Mouse (Mus musculus) granulocyte monocyte progenitor cell, adult 5-6 weeks (primary cell): Measurements from ENCODE around the gene Acot1. TPM values are rescaled to one million over a fixed set of nuclear protein-coding genes. Genes with fewer than 3 reads are reported as not detected.
A peak's percentile ranks its signal among the peaks of the same experiment; 100 is the strongest.

Experiments used
- ATAC-seq: replicated peaks from 2 replicates; pipeline ENCODE4 v1.8.0; 2016; ENCODE audit warnings: mild to moderate bottlenecking, moderate TSS enrichment, inconsistent platforms; ENCODE audit not compliant: poor library complexity, severe bottlenecking
- total RNA-seq, 2 experiments: library from RNA; stranded (forward) in 1 of 2; stranded (reverse) in 1 of 2; fragments of 200-712, 200-1000 nt in 1 of 2; fragments of >200 nt in 1 of 2; fragmentation: Nextera tagmentation in 1 of 2; gene quantifications; 2 replicates each; pipeline ENCODE4 v1.2.3; 2014 to 2017

Gene Acot1
- total RNA-seq (2014; fragmentation: Nextera tagmentation) (14.7 and 16.2 TPM in 2 replicates), total RNA-seq (2017) (9.6 and 12.3 TPM in 2 replicates)

GRCm38 (mm10) chr12:84009171-84009965, at the start of gene Acot1:
Gene Acot1, plus strand, starts transcription at chr12:84009490.
- ATAC-seq, result peak; percentile 98

DNA sequence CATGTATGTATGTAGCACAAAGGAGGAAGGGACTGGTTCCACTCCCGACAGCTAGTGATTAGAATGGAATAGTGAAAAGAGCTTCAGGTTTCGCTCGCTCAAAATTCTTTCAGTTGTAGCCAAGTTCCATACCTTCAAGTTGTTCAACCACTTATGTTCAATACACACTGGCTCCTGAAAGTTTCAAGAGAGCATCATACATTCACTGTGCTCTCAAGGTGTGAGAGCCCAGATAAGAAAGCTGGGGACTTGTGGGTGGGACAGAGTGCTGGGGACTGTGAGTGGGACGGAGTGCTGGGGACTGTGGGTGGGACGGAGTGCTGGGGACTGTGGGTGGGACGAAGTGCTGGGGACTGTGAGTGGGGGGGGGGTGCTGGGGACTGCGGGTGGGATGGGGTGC, 44.1 kb upstream of the Acot1 start:
- no peak for ATAC-seq

- peak; percentile 80 for ATAC-seq
Observed at GRCm38 (mm10) chr12:83972117-83972516, 37.2 kb upstream of the Acot1 start.

GRCm38 (mm10) chr12:83978862-83979261, 30.4 kb upstream of the Acot1 start:
- no peak for ATAC-seq

GRCm38 (mm10) chr12:83981615-83982014, 27.7 kb upstream of the Acot1 start:
- no peak for ATAC-seq

DNA sequence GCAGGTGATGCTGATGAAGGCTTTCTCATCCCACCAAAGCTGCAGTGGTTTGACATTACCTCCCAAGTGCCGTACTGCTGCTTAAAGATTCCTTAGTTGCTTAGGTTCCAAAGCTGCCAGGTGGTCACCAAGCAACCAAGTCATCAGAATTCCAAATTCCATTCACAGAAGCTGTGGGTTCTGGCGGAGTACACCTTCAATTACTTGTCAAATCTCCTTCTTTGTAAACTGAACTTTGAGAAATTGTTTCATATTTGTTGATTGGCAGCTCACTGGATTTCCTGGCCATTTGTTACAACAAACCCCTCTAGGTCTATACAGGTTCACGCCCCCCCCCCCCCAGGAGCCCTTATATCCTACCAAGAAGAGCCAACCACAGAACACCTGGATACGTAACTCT, 24.5 kb upstream of the Acot1 start, which contains the start of gene Heatr4:
Gene Heatr4, minus strand, starts transcription at position 101 of the 400 bp plus-strand sequence.
- no peak for ATAC-seq

- no peak; the same call in 1 of the 2 replicates for ATAC-seq
Observed at GRCm38 (mm10) chr12:83987242-83987582, 22.1 kb upstream of the Acot1 start.

DNA sequence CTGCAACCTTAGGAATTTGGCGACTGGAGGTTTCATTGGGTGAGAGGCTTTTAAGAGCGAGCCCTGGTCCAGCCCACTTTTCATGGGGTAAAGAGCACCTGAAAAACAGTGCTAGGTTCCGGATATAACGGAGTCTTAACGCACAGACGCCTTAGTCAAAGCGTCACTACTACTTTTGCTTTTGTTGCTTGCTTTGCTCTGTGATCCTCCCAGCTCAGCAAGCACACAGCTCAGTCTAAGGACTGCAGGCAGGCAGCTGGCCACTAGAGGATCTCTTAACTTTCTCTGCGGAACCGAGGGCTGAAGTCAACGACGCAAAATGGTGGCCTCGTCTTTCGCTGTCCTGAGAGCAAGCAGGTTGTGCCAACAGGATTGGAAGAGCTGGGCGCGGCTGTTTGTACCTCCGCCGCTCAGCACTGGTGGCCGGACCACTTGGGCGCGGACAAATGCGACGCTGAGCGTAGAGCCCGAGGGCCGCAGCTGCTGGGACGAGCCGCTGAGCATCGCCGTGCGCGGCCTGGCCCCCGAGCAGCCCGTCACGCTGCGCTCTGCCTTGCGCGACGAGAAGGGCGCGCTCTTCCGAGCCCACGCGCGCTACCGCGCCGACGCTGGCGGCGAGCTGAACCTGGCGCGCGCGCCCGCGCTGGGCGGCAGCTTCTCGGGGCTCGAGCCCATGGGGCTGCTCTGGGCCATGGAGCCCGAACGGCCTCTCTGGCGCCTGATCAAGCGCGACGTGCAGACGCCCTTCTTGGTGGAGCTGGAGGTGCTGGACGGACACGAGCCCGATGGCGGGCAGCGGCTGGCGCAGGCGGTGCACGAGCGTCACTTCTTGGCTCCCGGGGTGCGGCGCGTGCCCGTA, 21.5 kb upstream of the Acot1 start, which contains the start of gene Acot2:
Gene Acot2, plus strand, starts transcription at position 279 of the 859 bp plus-strand sequence.
- ATAC-seq, result peak; percentile 94

- no peak for ATAC-seq
Observed at GRCm38 (mm10) chr12:83988483-83988882, 20.8 kb upstream of the Acot1 start.

- no peak for ATAC-seq
Observed at GRCm38 (mm10) chr12:83989378-83989777, 19.9 kb upstream of the Acot1 start.

DNA sequence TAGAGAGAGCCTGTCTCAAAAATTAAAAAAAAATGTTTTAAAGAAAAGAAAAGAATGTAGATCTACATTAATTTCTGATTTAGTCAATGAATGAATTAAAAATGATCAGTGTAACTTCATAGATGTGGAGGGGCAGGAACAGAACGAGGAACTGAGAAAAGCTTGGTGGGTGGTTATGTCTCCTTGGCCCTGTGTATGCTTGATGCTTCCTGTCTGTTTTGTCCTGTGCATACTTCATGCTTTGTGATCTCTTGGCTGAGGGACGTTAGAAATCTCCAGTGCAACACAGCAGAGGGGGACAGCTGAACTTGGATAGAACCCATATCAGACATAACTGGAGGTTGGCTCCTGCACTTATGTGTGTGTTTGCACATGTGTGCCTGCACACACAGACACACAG, 12.1 kb upstream of the Acot1 start:
- peak; percentile 33; the same call in 1 of the 2 replicates for ATAC-seq

GRCm38 (mm10) chr12:83998341-83999107, 10.8 kb upstream of the Acot1 start:
- ATAC-seq, result no peak

DNA sequence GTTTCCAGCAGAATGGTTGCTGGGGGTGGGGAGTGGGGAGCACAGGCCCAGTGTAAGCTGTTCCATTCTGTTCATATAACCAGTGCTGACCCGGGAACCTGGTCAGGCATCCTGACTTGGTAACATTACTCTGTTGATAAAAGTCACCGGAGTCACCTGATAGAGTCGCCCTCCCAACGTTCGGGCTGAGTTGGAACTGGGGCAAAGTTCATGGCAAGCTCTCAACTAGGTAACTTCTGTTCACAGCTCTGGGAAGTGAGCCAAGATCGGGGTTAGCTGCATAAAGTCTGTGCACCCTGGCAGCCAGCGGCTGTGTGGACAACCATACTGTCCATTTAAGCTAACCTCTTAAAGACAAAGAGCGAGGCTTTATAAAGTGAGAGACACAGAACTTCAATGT, 10.1 kb upstream of the Acot1 start:
- ATAC-seq, result peak; percentile 30; the same call in 1 of the 2 replicates

DNA sequence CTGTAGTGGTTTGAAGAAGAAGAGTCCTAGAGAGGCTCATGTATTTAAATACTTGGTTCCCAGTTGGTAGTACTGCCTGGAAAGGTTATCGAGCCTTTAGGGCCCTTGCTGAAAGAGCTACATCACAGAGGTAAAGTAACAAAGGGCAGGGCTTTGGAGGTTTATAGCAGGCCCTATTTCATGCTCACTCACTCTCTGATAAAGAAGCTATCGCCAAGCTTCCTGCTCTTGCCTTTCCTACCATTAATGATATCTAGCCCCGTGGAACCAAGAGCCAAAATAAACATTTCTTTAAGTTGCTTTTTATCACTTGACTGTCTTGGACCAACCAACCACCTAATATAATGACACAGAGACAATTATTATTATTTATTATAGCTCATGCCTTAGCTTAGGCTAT, 8.9 kb upstream of the Acot1 start:
- no peak for ATAC-seq

DNA sequence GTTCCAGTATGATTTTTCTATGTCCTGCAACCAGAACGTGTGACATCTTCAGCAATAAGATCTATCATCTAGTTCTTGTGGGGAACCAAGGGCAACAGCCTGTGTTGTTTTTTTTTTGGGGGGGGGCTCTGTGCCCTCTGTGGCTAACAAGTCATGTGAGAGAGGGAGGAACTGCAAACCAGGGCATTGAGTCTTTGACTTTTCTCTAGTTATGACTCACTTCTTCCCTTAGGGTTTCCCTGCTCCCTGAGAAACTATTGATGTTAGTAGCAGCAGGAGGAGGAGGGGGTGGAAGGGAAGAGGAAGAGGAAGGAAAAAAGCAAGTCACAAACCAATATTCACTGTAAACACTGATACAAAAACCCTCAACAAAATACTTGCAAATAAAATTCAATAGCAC, 5.4 kb upstream of the Acot1 start:
- peak; percentile 37 for ATAC-seq

- ATAC-seq, result no peak
Observed at GRCm38 (mm10) chr12:84008251-84008650, 1.0 kb upstream of the Acot1 start.

GRCm38 (mm10) chr12:84008729-84009128, 561 bp upstream of the Acot1 start:
- ATAC-seq, result no peak

- no peak for ATAC-seq
Observed at GRCm38 (mm10) chr12:84010201-84010600, 911 bp downstream of the Acot1 start.

- ATAC-seq, result no peak
Observed at GRCm38 (mm10) chr12:84011251-84012040, 2.2 kb downstream of the Acot1 start.

GRCm38 (mm10) chr12:84013130-84013529, 3.8 kb downstream of the Acot1 start:
- no peak for ATAC-seq
